Mouse (Mus musculus) splenic B cell, adult 2 months (primary cell): Measurements from ENCODE around the gene Olfr1474.
"Not testable (repeated sequence)": the region's sequence is repeated elsewhere in the genome, so short reads cannot be mapped to it uniquely, and the experiment has no call there.

Experiments
- DNase-seq: peaks from one replicate; pipeline ENCODE4 v3.0.0-alpha.2; 2011; ENCODE audit warnings: low read depth, low spot score
- H3K27me3 ChIP-seq: 2 replicates; pipeline ENCODE4 v1.6.1; 2012; ENCODE audit warnings: mild to moderate bottlenecking, low read length, moderate library complexity, mixed read lengths; ENCODE audit not compliant: control insufficient read depth, poor library complexity, insufficient read depth, severe bottlenecking
- H3K36me3 ChIP-seq: 2 replicates; pipeline ENCODE4 v1.6.1; 2012; ENCODE audit warnings: mild to moderate bottlenecking, low read length, moderate library complexity, mixed read lengths; ENCODE audit not compliant: control insufficient read depth, poor library complexity, insufficient read depth, severe bottlenecking

Gene Olfr1474

GRCm38 (mm10) chr19:13469265-13469664 is at the start of gene Olfr1474:
Gene Olfr1474 (plus strand): TSS chr19:13469565.
- not testable (repeated sequence) for H3K36me3 ChIP-seq, DNase-seq

GRCm38 (mm10) chr19:13443109-13443508 is 26.3 kb upstream of the Olfr1474 start, which contains the start of gene Olfr1471:
Gene Olfr1471 (plus strand): TSS chr19:13443409.
- H3K36me3 ChIP-seq, DNase-seq, H3K27me3 ChIP-seq: not testable (repeated sequence)

More at GRCm38 (mm10) chr19:13469265-13469664, at the start of gene Olfr1474:
- not testable (repeated sequence) for H3K27me3 ChIP-seq

GRCm38 (mm10) chr19:13455986-13456385 is 13.4 kb upstream of the Olfr1474 start, which contains the start of gene Olfr1472:
Gene Olfr1472 (minus strand): TSS chr19:13456086.
- Histone ChIP-seq H3K27me3 (no peaks in the 10 kb centered on the region), H3K36me3 (no peaks in the 10 kb centered on the region)
- no peak for DNase-seq

- DNase-seq: no peak
- no peaks in the 10 kb centered on the region for H3K27me3 ChIP-seq
- no peaks in the 10 kb centered on the region for H3K36me3 ChIP-seq
Observed at GRCm38 (mm10) chr19:13480096-13480495, 10.7 kb downstream of the Olfr1474 start, which contains the start of gene Olfr1475. Gene Olfr1475 (minus strand): TSS chr19:13480196.

- no peak for DNase-seq
- Histone ChIP-seq H3K36me3 (no peaks in the 10 kb centered on the region), H3K27me3 (no peaks in the 10 kb centered on the region)
Observed at GRCm38 (mm10) chr19:13500246-13500645, 30.9 kb downstream of the Olfr1474 start, which contains the start of gene Olfr1477. Gene Olfr1477 (plus strand): TSS chr19:13500546.
